Mouse (Mus musculus) spleen, adult 18-20 months (tissue): ENCODE results near the gene Rcc2.
A peak's percentile ranks its signal among the peaks of the same experiment; 100 is the strongest.

Source experiments
- DNase-seq, 2 experiments: peaks; one replicate each; pipeline ENCODE4 v3.0.0; 2022; ENCODE audit warnings: mixed read lengths in 2 of 2

The Rcc2 gene

GRCm38 (mm10) chr4:140700269-140701018 lies at the start of gene Rcc2:
Rcc2 (plus strand) TSS chr4:140700541.
- no peak for DNase-seq

- DNase-seq = no peak
Measured at GRCm38 (mm10) chr4:140653835-140654583, 46.3 kb upstream of the Rcc2 start.

DNA sequence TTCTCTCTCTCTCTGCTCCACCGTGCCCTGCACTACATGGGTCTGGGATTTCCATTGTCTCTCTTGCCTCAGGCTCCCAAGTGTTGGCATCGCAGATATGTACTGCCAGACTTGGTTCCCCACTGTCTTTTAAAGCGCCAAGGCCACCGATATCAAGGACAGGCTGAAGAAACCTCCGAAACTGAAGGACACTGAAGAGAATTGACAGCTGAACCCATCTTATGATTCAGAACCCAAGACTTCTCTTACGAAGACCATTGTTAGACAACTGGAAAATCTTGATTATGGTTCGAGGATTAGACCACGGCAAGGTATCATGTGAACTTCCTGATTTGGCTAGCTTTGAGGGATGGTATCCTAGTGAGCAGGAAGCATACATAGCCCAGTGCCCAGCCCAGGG lies 45.5 kb upstream of the Rcc2 start:
- no peak for DNase-seq

DNA sequence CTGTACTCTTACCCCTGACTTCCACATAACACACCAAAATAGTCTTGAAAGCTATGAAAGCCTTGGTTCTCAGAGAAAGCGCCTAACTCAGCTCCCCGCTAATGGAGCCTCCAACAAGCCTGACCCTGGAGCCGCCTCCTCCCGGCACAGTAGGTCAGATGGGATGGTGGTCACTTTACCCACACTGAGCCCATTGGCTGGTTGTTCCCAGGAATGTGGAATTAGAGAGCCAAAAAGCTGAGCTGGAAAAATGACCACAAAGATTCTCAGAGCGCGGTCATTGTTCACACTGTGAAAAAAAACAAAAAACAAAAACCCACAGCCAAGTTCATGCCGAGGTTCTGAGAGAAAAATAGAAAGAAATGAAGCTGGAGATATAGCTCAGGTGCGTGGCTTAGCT lies 43.8 kb upstream of the Rcc2 start:
- DNase-seq = no peak

- DNase-seq = no peak
Measured at GRCm38 (mm10) chr4:140657681-140658575, 42.4 kb upstream of the Rcc2 start.

DNA sequence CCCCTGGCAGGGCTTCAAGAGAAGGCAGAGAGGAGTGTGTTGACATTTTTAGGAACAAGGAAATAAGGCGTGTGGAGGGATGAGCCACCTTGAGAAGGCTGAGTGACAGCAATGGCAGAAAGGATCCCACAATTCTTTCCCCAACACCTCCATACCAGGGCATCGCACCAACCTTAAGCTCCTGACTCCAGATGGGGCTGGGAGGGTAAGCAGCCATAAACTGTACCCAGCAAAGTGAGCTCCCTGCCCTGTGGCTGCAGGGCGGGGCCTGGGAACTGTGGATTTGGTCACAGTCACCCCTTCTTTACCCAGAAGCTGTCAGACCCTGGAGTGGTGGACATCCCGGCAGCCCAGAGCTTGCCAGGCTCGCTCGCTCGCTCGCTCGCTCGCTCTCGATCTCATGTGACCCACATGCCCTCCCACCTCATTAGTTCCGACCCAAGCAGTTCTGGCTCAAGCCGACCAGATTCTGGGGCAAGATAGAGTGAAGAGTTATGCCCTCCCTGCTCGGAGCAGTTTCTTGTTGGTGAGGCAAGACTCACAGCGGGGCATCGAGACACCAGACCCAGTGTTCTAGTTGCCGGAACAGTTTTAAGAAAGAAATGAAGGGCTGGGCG lies 38.8 kb upstream of the Rcc2 start:
- no peak for DNase-seq

DNA sequence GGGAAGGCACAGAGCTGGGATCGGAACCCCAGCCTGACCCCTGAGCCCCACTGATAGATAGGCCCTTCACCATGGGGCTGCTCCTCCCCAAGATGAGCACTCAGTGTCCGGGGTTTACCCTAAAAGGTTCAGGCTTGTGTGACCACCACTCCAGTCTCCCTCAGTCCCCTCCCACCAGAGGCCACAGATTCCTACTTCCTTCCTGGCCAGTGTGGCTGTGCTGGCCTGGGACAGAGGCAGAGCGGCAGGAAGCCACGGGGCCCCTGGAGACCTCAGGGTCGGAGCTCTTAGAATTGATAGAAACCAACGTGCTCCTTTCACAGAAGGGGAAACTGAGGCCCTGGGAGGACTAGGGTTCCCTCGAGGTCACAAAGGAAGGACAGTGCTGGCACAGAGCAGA lies 37.9 kb upstream of the Rcc2 start:
- DNase-seq = no peak

DNA sequence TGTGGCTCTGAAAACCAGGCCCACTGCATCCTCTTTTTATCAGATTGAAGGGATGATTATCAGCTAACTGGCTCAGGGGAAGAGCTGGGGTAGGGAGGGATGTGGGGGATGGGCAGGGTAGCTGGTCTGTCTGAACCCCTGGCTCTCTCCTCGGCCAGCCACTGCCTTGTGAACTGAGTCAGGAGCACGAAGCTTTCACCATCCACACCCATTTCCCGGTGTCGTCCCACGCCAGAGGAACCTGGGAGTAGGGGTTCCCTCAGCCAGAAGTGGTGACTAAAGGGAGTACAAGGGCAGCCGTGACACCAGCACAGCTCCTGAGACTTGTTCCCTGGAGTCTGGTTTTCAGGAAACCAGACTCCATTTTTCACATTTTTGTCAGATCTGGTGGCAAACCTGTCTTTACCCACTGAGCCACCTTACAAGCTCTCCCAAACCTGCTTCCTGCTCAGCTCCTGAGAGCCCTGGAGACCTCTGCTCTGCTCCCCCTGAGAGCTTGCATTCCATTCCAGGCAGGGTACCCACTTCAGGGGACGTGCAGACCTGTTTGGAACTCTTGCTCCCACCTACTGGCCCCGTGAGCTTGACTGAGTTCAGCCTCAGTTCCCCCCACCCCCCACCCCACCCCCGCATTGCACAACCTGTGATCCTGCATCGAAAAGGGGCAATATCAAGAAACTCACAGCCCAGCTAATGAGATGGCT lies 37.3 kb upstream of the Rcc2 start:
- DNase-seq = no peak

- no peak for DNase-seq
Measured at GRCm38 (mm10) chr4:140665053-140665452, 35.3 kb upstream of the Rcc2 start.

DNA sequence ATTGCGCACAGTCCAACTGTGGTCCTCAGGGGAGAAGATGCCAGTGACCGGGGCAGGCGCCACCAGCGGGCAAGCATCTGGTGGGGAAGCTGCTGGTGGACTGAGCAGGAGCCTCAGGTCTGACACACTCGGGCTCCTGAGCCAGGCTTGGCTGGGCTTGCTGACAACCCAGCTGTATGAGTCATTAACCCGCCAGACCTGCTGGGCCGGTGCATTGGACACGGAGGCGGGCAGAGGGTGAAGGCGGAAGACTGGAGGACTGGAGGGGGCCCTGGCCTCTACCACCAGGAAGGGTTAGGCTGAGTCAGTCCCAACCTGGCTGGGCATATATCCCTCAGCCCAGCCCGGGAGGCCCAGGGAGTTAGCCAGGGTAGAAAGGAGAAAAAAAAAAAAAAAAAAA lies 34.6 kb upstream of the Rcc2 start, which contains the start of gene Arhgef10l:
Gene Arhgef10l (minus strand): TSS at position 253 of the 400 bp plus-strand sequence.
- DNase-seq = no peak

DNA sequence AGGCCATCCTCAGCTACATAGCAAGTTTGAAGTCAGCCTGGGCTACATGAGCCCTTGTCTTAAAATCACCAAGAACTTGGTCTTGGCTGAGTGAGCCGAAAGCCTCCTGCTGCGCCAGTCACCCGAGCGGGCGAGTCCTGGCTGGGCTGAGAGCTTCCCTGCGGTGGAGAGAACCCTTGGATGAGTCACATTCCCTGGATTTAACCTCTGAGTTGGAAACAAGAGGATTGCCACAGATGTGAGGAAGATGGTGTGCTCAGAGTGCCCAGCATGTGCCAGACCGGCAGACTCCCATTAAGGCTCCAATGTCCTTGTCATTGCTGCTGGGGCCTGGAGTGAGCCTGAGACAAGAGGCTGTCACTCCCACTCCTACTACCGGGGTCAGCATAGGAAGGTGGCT lies 32.5 kb upstream of the Rcc2 start:
- no peak for DNase-seq

DNA sequence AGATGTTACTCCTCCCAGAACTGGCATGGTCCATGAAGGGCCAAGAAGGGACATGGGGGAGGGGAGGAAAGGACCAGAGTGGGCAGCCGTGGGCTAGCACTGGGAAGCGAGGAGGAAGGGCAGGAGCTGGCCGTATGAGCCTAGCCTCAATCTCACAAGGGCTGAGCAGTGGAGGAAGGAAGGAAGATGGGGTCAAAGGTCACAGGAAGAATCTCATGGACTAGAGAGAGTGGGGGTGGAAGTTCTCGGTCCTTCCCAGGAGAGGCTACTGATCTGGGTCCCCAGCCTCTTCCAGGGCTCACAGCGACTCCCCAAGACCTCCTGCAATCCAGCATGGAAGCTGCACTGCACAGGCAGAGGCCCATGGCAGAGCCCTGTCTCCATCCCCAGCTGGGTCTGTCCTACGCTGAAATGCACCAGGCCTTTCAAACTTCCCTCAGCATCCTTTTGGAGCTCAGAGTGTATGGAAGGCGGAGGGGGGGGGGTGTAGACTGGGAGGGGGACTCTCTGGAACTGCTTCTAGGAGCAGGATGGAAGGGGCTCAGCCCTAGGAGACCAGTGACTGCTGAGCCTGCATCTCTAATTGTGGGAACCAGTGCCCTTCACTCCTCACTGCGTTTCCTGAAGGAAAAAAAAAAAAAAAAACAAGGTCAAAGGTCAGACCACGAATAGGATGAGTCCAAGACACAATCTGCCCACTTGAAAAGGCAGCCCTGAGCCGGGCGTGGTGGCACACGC lies 26.6 kb upstream of the Rcc2 start:
- no peak for DNase-seq

DNA sequence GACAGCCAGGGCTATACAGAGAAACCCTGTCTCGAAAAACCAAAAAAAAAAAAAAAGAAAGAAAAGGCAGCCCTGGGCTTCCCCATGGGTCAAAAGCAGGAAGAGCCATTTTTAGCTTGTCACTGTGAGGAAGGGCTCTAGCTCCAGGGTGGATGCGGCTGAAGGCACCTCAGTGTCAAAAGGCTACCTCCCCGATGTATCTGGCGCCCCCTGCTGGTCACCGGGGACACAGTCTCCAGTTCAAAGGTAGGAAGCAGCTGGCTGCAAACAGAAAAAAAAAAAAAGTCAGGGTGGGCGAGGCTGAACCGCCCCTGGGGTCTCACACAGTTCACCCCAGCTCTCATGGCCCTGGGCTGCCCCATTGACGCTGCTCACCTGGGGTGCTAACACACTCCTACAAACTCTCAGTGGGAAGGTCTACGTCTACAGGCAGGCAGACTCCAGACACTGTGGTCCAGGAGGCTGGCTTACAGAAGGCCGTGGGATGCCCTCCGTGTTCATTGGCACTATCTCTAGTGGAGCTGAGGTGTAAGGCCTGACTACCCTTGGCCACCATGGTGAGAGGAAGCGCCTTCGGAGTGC lies 25.9 kb upstream of the Rcc2 start:
- DNase-seq = peak; percentile 62 to 83

GRCm38 (mm10) chr4:140679038-140679437 lies 21.3 kb upstream of the Rcc2 start:
- no peak for DNase-seq

GRCm38 (mm10) chr4:140679723-140680380 lies 20.5 kb upstream of the Rcc2 start:
- DNase-seq = peak; percentile 56 to 72

DNA sequence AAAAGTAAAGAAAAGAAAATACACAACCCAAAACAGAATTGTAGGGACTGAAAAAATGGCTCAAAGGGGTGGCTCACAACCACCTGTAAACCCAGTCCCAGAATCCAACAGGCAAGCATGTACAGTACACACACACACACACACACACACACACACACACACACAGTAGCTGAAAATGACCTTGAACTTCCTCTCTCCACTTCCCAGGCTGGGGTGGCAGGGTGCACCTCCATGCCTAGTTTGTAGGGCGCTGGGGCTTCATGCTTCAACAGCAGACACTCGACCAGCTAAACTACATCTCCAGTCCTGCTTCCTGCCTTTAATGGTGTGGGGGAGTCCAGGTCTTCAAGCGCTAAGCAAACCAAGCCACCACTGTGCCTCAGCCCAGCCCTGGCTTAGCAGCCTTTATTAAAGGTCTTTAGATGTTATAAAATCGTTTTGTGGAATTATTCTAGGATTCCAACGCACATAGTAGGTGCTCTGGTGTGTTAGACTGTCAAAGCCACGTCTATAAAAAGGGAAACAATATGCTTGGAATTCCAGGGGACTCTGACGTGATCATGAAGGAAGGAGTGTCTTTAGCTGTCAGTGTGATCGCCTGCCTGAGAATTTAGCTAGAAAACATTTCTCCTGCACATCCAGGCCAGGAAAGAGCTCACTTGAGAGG lies 19.5 kb upstream of the Rcc2 start:
- DNase-seq = no peak

DNA sequence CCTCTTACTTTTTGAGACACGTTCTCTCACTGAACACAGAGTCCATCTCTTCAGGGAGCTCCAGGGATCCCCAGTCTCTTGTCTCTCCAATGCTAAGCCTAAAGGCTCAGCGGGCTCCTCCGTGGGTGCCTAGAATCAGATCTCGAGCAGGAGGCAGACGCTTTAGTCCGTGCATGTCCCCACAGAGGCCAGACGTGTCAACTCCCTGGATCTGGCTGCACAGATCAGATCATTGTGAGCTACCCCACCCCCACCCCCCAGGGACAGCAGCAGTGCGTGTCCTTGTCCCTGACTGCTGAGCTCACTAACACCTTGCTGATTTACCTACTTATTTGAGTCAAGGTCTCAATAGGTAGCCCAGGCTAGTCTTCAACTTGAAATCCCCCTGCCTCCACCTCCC lies 16.7 kb upstream of the Rcc2 start:
- no peak for DNase-seq

DNA sequence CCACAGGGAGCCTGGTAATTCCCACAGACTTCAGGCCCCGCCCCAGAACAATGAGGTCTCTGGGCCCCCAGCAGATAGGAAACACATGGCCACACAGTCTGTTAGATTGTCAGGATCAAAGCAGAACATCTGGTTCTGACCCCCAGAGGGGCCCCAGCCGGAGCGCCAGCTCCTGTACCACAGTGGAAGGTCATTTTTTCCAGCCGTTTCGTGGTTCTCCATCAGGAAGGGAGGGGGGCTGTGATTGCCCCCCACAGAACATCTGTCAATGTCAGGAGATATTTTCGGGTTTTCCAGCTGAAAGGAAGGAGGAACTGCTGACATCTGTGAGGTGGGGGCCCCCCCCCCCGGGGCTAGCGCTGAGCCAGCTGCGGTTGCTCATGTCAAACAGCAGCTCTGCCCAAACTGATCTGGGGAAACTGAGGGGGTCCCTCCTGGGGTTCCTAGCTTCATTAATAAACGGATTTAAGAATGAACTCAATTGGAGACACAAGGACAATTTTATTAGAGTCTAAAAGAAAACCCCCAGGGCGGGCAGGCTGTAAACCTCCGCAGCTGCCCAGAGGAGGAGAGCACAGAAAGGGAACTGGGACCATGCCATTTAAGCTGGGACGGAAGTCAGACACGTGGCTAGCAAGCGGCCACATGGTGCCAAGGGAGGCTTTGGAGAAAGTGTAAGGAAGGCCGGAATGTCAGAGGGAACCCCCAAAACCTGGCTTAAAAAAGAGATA lies 16.0 kb upstream of the Rcc2 start:
- no peak for DNase-seq

GRCm38 (mm10) chr4:140684881-140685303 lies 15.4 kb upstream of the Rcc2 start:
- no peak for DNase-seq
